Comparison of ENCODE assay signal across 8 mouse cellular contexts in genomic region chr2:165885225-165885950, GRCm38 (mm10). TPM values are rescaled to one million over a fixed set of nuclear protein-coding genes. Genes with fewer than 3 reads are reported as not detected.
DNase-seq lines count a peak whose midpoint lies in the region; ATAC-seq lines count a peak whose summit lies in the region.

No protein-coding gene starts in this region.

- WGBS in midbrain, embryonic 10.5 days: 3% methylated on average over 13 of the region's 17 CpGs

- no peaks in the 10 kb centered on the region for H3K27me3 ChIP-seq in midbrain, embryonic 10.5 days (ENCODE audit: low read depth, poor library complexity, severe bottlenecking)

- peak; percentile 55 for ATAC-seq in inflammation-experienced regulatory T-cells, adult 6 months

- DNase-seq in layer of hippocampus, adult 11-12 months (ENCODE audit: low spot score): peak; percentile 80
- no peak for DNase-seq in layer of hippocampus, adult 9-10 months (ENCODE audit: low spot score)
- DNase-seq in cerebellum, postnatal 25 days: peak; percentile 55 to 63
- peak; percentile 68 for DNase-seq in gastrocnemius, postnatal 14 days
- peak; percentile 77 to 92 for DNase-seq in left cerebral cortex, postnatal 25 days (ENCODE audit: low spot score in 2 of 2)
- peak; percentile 73 for DNase-seq in midbrain, embryonic 10.5 days (ENCODE audit: low spot score)
- peak; percentile 33 to 52 for DNase-seq in spleen, postnatal 14 days (ENCODE audit: low spot score in 2 of 2)

- peak overlapping the region; percentile 53 for H3K4me3 ChIP-seq in midbrain, embryonic 10.5 days

- H3K36me3 ChIP-seq in midbrain, embryonic 10.5 days: no peaks in the 10 kb centered on the region

- H3K4me1 ChIP-seq in midbrain, embryonic 10.5 days: peaks cover 100% of the 10 kb centered on the region

- H3K27ac ChIP-seq in midbrain, embryonic 10.5 days (replicated peaks): peak overlapping the region; percentile 100

- intact Hi-C loops in gastrocnemius, postnatal 14 days (cut with DNase I; ENCODE audit: low total_unique reads): no loop called here
- intact Hi-C loops in left cerebral cortex, postnatal 25 days (cut with DNase I): loop anchor here (2.0 kb wide), 2 partner anchors 59 to 67 kb away; no protein-coding TSS in a partner anchor

- H3K9me3 ChIP-seq in midbrain, embryonic 10.5 days (replicated peaks): no peaks in the 10 kb centered on the region

RNA-seq across cellular contexts. Expression of gene Zmynd8, which starts 13.4 kb away (rescaled TPM):
- total RNA-seq in gastrocnemius, postnatal 14 days (2021): 10 to 100 TPM; 20.7 to 22.0 TPM
- 10 to 100 TPM; 43.3 to 65.6 (median 61.9) TPM for polyA plus RNA-seq in inflammation-experienced regulatory T-cells, adult 6 months (2017; shearing (Covaris generic))
- total RNA-seq in left cerebral cortex, postnatal 25 days (2021): 100 to 1,000 TPM; 160 to 162 TPM
- polyA plus RNA-seq in midbrain, embryonic 10.5 days (2016; fragmentation: Nextera tagmentation; extraction: Ambion mirVana): 61.4 and 63.3 TPM in 2 replicates

Comparison
In these comparisons a context has a peak if more than half of its experiments do, and no peak if none do; other contexts are left out.
1. RNA of gene Zmynd8, which starts 13.4 kb away (total RNA-seq): 160 to 162 TPM in left cerebral cortex, postnatal 25 days; 20.7 to 22.0 TPM in gastrocnemius, postnatal 14 days; every median in the first group is over 4 times any median in the second.